Mouse (Mus musculus): ENCODE measurements around the gene Itpr2.

- TF ChIP-seq CTCF (IDR thresholded peaks at IDR 0.05; ENCODE audit: low read depth) (no peak), EP300 (IDR thresholded peaks at IDR 0.05; ENCODE audit: low read depth) (no peak)
Observed at GRCm38 (mm10) chr6:146125621-146126020, 376.4 kb downstream of the Itpr2 start.
